ENCODE assay signal across 8 mouse cellular contexts in the genomic region with DNA sequence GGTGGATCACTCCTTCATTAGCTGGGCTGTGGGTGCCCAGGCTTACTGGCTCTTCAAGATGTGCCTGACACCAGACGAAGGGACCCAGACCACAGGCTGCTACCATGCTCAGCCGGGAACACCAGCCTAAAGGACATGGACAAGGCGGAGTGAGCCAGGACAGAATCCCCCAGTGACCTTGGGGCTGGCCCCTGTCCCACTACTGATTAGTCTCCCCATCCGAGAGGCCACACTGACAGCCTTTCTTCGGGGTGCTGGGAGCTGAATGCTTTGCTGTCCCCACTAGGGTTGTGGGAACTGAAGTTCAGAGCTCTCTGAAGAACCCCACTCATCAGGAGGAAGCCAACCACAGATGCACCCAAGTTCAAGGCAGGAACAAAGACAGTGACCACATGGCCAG. TPM values are rescaled to one million over a fixed set of nuclear protein-coding genes. Genes with fewer than 3 reads are reported as not detected.
DNase-seq lines count a peak whose midpoint lies in the region; ATAC-seq lines count a peak whose summit lies in the region.

No protein-coding gene starts in this region.

- H3K36me3 ChIP-seq in megakaryocyte, embryonic 14.5 days (replicated peaks; ENCODE audit: low read length): peaks cover 77% of the 10 kb centered on the region
- peaks cover 71% of the 10 kb centered on the region for H3K36me3 ChIP-seq in limb, embryonic 13.5 days
- peaks cover 28% of the 10 kb centered on the region for H3K36me3 ChIP-seq in stomach, embryonic 16.5 days (ENCODE audit: control insufficient read depth, insufficient read depth, low read length)

- H3K27ac ChIP-seq in limb, embryonic 13.5 days: no peak overlapping the region
- H3K27ac ChIP-seq in stomach, embryonic 16.5 days (ENCODE audit: low read length): no peak overlapping the region

- H3K9ac ChIP-seq in limb, embryonic 13.5 days: peak overlapping the region; percentile 98
- peak overlapping the region; percentile 98 for H3K9ac ChIP-seq in stomach, embryonic 16.5 days (ENCODE audit: low read length)

- H3K9me3 ChIP-seq in megakaryocyte, embryonic 14.5 days: no peaks in the 10 kb centered on the region
- no peaks in the 10 kb centered on the region for H3K9me3 ChIP-seq in limb, embryonic 13.5 days
- no peaks in the 10 kb centered on the region for H3K9me3 ChIP-seq in stomach, embryonic 16.5 days (replicated peaks; ENCODE audit: control insufficient read depth, low read length)

- DNase-seq in adrenal gland, adult 8-10 months: peak; percentile 24
- DNase-seq in adrenal gland, postnatal 4 days (ENCODE audit: low spot score in 2 of 2): no peak
- no peak for DNase-seq in adipocyte (ENCODE audit: low spot score)
- DNase-seq in testis, postnatal 10 days (ENCODE audit: low spot score): no peak

- peaks cover 6% of the 10 kb centered on the region for H3K27me3 ChIP-seq in megakaryocyte, embryonic 14.5 days (replicated peaks)
- no peaks in the 10 kb centered on the region for H3K27me3 ChIP-seq in limb, embryonic 13.5 days
- no peaks in the 10 kb centered on the region for H3K27me3 ChIP-seq in stomach, embryonic 16.5 days (ENCODE audit: control insufficient read depth, insufficient read depth, low read length)

- no peak for ATAC-seq in megakaryocyte, adult 5-6 weeks (ENCODE audit: poor library complexity, severe bottlenecking)
- no peak for ATAC-seq in limb, embryonic 13.5 days (ENCODE audit: low FRiP score, low read depth)
- no peak for ATAC-seq in stomach, embryonic 16.5 days (ENCODE audit: insufficient read depth, low FRiP score)

- peaks cover 83% of the 10 kb centered on the region for H3K4me1 ChIP-seq in megakaryocyte, embryonic 14.5 days
- peaks cover 49% of the 10 kb centered on the region for H3K4me1 ChIP-seq in limb, embryonic 13.5 days
- H3K4me1 ChIP-seq in stomach, embryonic 16.5 days (ENCODE audit: control insufficient read depth, insufficient read depth, low read length): peaks cover 45% of the 10 kb centered on the region

- peak overlapping the region; percentile 93 for H3K4me2 ChIP-seq in limb, embryonic 13.5 days (replicated peaks)
- H3K4me2 ChIP-seq in stomach, embryonic 16.5 days (ENCODE audit: low read depth, low read length): peak overlapping the region; percentile 69

- WGBS in limb, embryonic 13.5 days: 93% methylated on average over 5 of the region's 5 CpGs
- WGBS in stomach, embryonic 16.5 days: 86% methylated on average over 5 of the region's 5 CpGs

- H3K4me3 ChIP-seq in megakaryocyte, embryonic 14.5 days (replicated peaks): peak overlapping the region; percentile 97
- peak overlapping the region; percentile 87 for H3K4me3 ChIP-seq in limb, embryonic 13.5 days
- H3K4me3 ChIP-seq in stomach, embryonic 16.5 days (replicated peaks; ENCODE audit: low read length): peak overlapping the region; percentile 90

RNA-seq across cellular contexts. Expression of gene Pik3r2, which starts 1.3 kb away (rescaled TPM):
- total RNA-seq in adrenal gland, adult 8-10 months (2022): 10 to 100 TPM; 44.0 to 73.8 (median 57.9) TPM
- 10 to 100 TPM; 72.0 to 78.8 TPM for total RNA-seq in adrenal gland, postnatal 4 days (2021)
- polyA plus RNA-seq in megakaryocyte, embryonic 14.5 days (2012; ENCODE audit: insufficient read depth, low replicate concordance): 51.5 and 59.4 TPM in 2 replicates
- 4.6 and 5.0 TPM in 2 replicates for total RNA-seq in megakaryocyte, adult 5-6 weeks (2015)
- 14.7 and 14.9 TPM in 2 replicates for total RNA-seq in megakaryocyte, adult 5-6 weeks (2017)
- polyA plus RNA-seq in limb, embryonic 13.5 days (2015; fragmentation: Nextera tagmentation; extraction: Ambion mirVana): 78.1 and 81.3 TPM in 2 replicates
- polyA plus RNA-seq in stomach, embryonic 16.5 days (2015; fragmentation: Nextera tagmentation; extraction: Ambion mirVana): 57.6 and 60.8 TPM in 2 replicates

RNA-seq across cellular contexts. Expression of gene Mpv17l2, which starts 14.5 kb away (rescaled TPM):
- total RNA-seq in adrenal gland, adult 8-10 months (2022): 100 to 1,000 TPM; 106 to 166 (median 126) TPM
- 100 to 1,000 TPM in 1 of 2 experiments, 10 to 100 TPM in 1; 93.1 to 109 TPM for total RNA-seq in adrenal gland, postnatal 4 days (2021)
- polyA plus RNA-seq in megakaryocyte, embryonic 14.5 days (2012; ENCODE audit: insufficient read depth, low replicate concordance): 99.7 and 186 TPM in 2 replicates
- total RNA-seq in megakaryocyte, adult 5-6 weeks (2015): 34.4 and 44.7 TPM in 2 replicates
- 8.4 and 15.9 TPM in 2 replicates for total RNA-seq in megakaryocyte, adult 5-6 weeks (2017)
- polyA plus RNA-seq in limb, embryonic 13.5 days (2015; fragmentation: Nextera tagmentation; extraction: Ambion mirVana): 29.2 and 36.6 TPM in 2 replicates
- 47.6 and 54.3 TPM in 2 replicates for polyA plus RNA-seq in stomach, embryonic 16.5 days (2015; fragmentation: Nextera tagmentation; extraction: Ambion mirVana)

RNA-seq across cellular contexts. Expression of gene Rab3a, which starts 20.7 kb away (rescaled TPM):
- total RNA-seq in adrenal gland, adult 8-10 months (2022): 10 to 100 TPM; 59.6 to 90.1 (median 74.4) TPM
- 10 to 100 TPM; 58.9 to 59.7 TPM for total RNA-seq in adrenal gland, postnatal 4 days (2021)
- polyA plus RNA-seq in megakaryocyte, embryonic 14.5 days (2012; ENCODE audit: insufficient read depth, low replicate concordance): 7.8 and 38.4 TPM in 2 replicates
- 3.3 and 5.8 TPM in 2 replicates for total RNA-seq in megakaryocyte, adult 5-6 weeks (2015)
- total RNA-seq in megakaryocyte, adult 5-6 weeks (2017): 2.1 and 5.1 TPM in 2 replicates
- polyA plus RNA-seq in limb, embryonic 13.5 days (2015; fragmentation: Nextera tagmentation; extraction: Ambion mirVana): 18.0 and 19.6 TPM in 2 replicates
- polyA plus RNA-seq in stomach, embryonic 16.5 days (2015; fragmentation: Nextera tagmentation; extraction: Ambion mirVana): 23.4 and 23.8 TPM in 2 replicates

RNA-seq across cellular contexts. Expression of gene Mast3, which starts 29.6 kb away (rescaled TPM):
- total RNA-seq in adrenal gland, adult 8-10 months (2022): 10 to 100 TPM; 17.8 to 37.7 (median 26.5) TPM
- 10 to 100 TPM; 34.5 to 40.9 TPM for total RNA-seq in adrenal gland, postnatal 4 days (2021)
- polyA plus RNA-seq in megakaryocyte, embryonic 14.5 days (2012; ENCODE audit: insufficient read depth, low replicate concordance): 370 and 778 TPM in 2 replicates
- total RNA-seq in megakaryocyte, adult 5-6 weeks (2015): 56.2 and 65.4 TPM in 2 replicates
- 14.4 and 24.6 TPM in 2 replicates for total RNA-seq in megakaryocyte, adult 5-6 weeks (2017)
- 13.1 and 14.0 TPM in 2 replicates for polyA plus RNA-seq in limb, embryonic 13.5 days (2015; fragmentation: Nextera tagmentation; extraction: Ambion mirVana)
- polyA plus RNA-seq in stomach, embryonic 16.5 days (2015; fragmentation: Nextera tagmentation; extraction: Ambion mirVana): 10.0 and 10.5 TPM in 2 replicates

RNA-seq across cellular contexts. Expression of gene Il12rb1, which starts 33.0 kb away (rescaled TPM):
- under 1 TPM; 0.11 to 0.75 (median 0.22) TPM for total RNA-seq in adrenal gland, adult 8-10 months (2022)
- under 1 TPM; 0.22 to 0.37 TPM for total RNA-seq in adrenal gland, postnatal 4 days (2021)
- 10.8 and 11.1 TPM in 2 replicates for polyA plus RNA-seq in megakaryocyte, embryonic 14.5 days (2012; ENCODE audit: insufficient read depth, low replicate concordance)
- total RNA-seq in megakaryocyte, adult 5-6 weeks (2015): 0.80 and 1.5 TPM in 2 replicates
- total RNA-seq in megakaryocyte, adult 5-6 weeks (2017): 0.07 and 1.7 TPM in 2 replicates
- 0.06 TPM in 1 of 2 replicates, not detected in the other for polyA plus RNA-seq in limb, embryonic 13.5 days (2015; fragmentation: Nextera tagmentation; extraction: Ambion mirVana)
- 0.23 TPM in 1 of 2 replicates, not detected in the other for polyA plus RNA-seq in stomach, embryonic 16.5 days (2015; fragmentation: Nextera tagmentation; extraction: Ambion mirVana)

Comparison
In these comparisons a context has a peak if more than half of its experiments do, and no peak if none do; other contexts are left out.
1. RNA of gene Rab3a, which starts 20.7 kb away (total RNA-seq): 59.6 to 90.1 TPM in adrenal gland, adult 8-10 months and 58.9 to 59.7 TPM in adrenal gland, postnatal 4 days; 2.1 to 5.8 TPM in megakaryocyte, adult 5-6 weeks; every median in the first group is over 4 times any median in the second.
2. Peak in every context shown above with its lines, with median percentiles within 50 percentile points of each other: H3K4me3 ChIP-seq.